ENCODE assay signal across 20 mouse cellular contexts in the genomic region with DNA sequence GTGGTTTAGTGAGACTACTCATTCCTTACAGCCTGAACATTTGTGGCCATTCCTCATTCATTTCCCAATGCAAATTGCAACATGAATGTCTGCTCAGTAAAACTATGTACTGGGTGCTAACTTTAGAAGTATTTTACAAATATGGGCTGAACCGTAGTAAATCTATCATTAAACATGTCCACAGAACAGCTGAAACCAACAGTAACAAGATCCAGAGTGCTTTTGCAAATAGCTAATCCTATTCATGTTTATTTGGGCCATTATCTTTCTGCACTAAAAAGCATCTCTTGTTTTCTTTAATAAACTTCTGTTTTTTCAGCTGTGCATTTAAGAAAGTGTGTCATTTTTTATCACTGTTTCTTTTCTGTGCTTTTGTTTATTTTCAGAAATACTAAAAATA.
"Had no signal": no experiment of that assay in that cellular context is flagged by ENCODE, and none has a peak within 500 bp of the region (broad histone marks: within the 10 kb centered on the region; RNA-seq: fewer than 3 reads in every experiment).

No protein-coding gene starts in this region.

- H3K4me1 ChIP-seq: liver, embryonic 15.5 days; megakaryocyte, embryonic 14.5 days had no signal

- H3K27me3 ChIP-seq: liver, embryonic 15.5 days; megakaryocyte, embryonic 14.5 days; midbrain, embryonic 13.5 days; midbrain, embryonic 15.5 days; neural tube, embryonic 13.5 days; neural tube, embryonic 15.5 days had no signal

- H3K9ac ChIP-seq: liver, embryonic 15.5 days; liver, postnatal 0 days; lung, embryonic 14.5 days; midbrain, embryonic 13.5 days; midbrain, embryonic 15.5 days; neural tube, embryonic 13.5 days; neural tube, embryonic 15.5 days had no signal

- H3K9me3 ChIP-seq: liver, embryonic 15.5 days; megakaryocyte, embryonic 14.5 days; midbrain, embryonic 13.5 days; midbrain, embryonic 15.5 days; neural tube, embryonic 13.5 days; neural tube, embryonic 15.5 days had no signal

- H3K4me2 ChIP-seq: liver, embryonic 15.5 days; lung, embryonic 14.5 days; midbrain, embryonic 11.5 days; midbrain, embryonic 13.5 days; midbrain, embryonic 15.5 days; neural tube, embryonic 13.5 days; neural tube, embryonic 15.5 days had no signal

- H3K36me3 ChIP-seq: liver, embryonic 15.5 days; midbrain, embryonic 13.5 days; midbrain, embryonic 15.5 days; neural tube, embryonic 13.5 days; neural tube, embryonic 15.5 days had no signal

- H3K27ac ChIP-seq: liver, embryonic 15.5 days; macrophage; midbrain, embryonic 13.5 days; midbrain, embryonic 15.5 days; neural tube, embryonic 13.5 days; neural tube, embryonic 15.5 days had no signal

- ATAC-seq: liver, postnatal 0 days; midbrain, embryonic 13.5 days; midbrain, embryonic 15.5 days had no signal

- DNase-seq: liver, postnatal 0 days; lung, embryonic 14.5 days; lung, postnatal 14 days; lung, postnatal 36 days; retina, postnatal 1 day; right cerebral cortex, adult 18-20 months; right cerebral cortex, postnatal 25 days; right cerebral cortex, postnatal 4 days; spleen, adult 18-20 months; thymus, adult 18-20 months; thymus, postnatal 14 days; thymus, postnatal 36 days had no signal

- H3K4me3 ChIP-seq: liver, embryonic 15.5 days; megakaryocyte, embryonic 14.5 days; midbrain, embryonic 13.5 days; midbrain, embryonic 15.5 days; neural tube, embryonic 13.5 days; neural tube, embryonic 15.5 days had no signal
